Mouse (Mus musculus) liver, embryonic 14.5 days (tissue): ENCODE measurements around the gene Gm26727.

Source experiments
- CTCF ChIP-seq: IDR thresholded peaks from 2 replicates; pipeline ENCODE4 v1.5.1; 2016; ENCODE audit warnings: antibody characterized with exemption, low read depth, control low read depth
- EP300 ChIP-seq: IDR thresholded peaks from 2 replicates; pipeline ENCODE4 v1.6.1; 2016; ENCODE audit warnings: antibody characterized with exemption, low read depth

- TF ChIP-seq EP300 (no peak), CTCF (no peak)
These were observed 48.1 kb upstream of the Gm26727 start for GRCm38 (mm10) chr2:67481051-67481450.
